Mouse (Mus musculus) ES-E14 (cell line): ENCODE data around the gene P3h3. TPM values are rescaled to one million over a fixed set of nuclear protein-coding genes. Genes with fewer than 3 reads are reported as not detected.

Experiments used
- DNase-seq: peaks from one replicate; pipeline ENCODE4 v3.0.0-alpha.2; 2013; ENCODE audit warnings: low read depth, low spot score
- H3K27ac ChIP-seq: 2 replicates; pipeline ENCODE4 v1.5.1; 2012; ENCODE audit warnings: low read depth, mild to moderate bottlenecking, low read length, moderate library complexity, mixed read lengths; ENCODE audit not compliant: poor library complexity, insufficient read depth, severe bottlenecking
- H3K36me3 ChIP-seq: 2 replicates; pipeline ENCODE4 v1.6.1; 2012; ENCODE audit warnings: mild to moderate bottlenecking, low read length, moderate library complexity, mixed read lengths; ENCODE audit not compliant: control insufficient read depth, poor library complexity, insufficient read depth, severe bottlenecking
- H3K4me1 ChIP-seq, 2 experiments: fragments of 150-350 bp in 1 of 2; sonication (generic) in 1 of 2; 2 replicates each; pipeline ENCODE4 v1.6.1; 2012; ENCODE audit warnings: low read length in 2 of 2, mild to moderate bottlenecking in 1 of 2, mixed read lengths in 1 of 2; ENCODE audit not compliant: control insufficient read depth in 2 of 2, insufficient read depth in 2 of 2, poor library complexity in 1 of 2
- H3K4me3 ChIP-seq, 2 experiments: fragments of 150-350 bp in 1 of 2; sonication (generic) in 1 of 2; 2 replicates each; pipeline ENCODE4 v1.5.1; 2012; ENCODE audit warnings: low read length in 2 of 2, low read depth in 1 of 2, mild to moderate bottlenecking in 1 of 2, mixed read lengths in 1 of 2; ENCODE audit not compliant: insufficient read depth in 1 of 2, poor library complexity in 1 of 2, severe bottlenecking in 1 of 2
- H3K9ac ChIP-seq: 2 replicates; pipeline ENCODE4 v1.6.1; 2012; ENCODE audit warnings: low read depth, mild to moderate bottlenecking, low read length, mixed read lengths; ENCODE audit not compliant: poor library complexity, insufficient read depth, severe bottlenecking
- H3K9me3 ChIP-seq: fragments of 150-350 bp; sonication (generic); 2 replicates; pipeline ENCODE4 v1.6.1; 2012; ENCODE audit warnings: low read depth, mild to moderate bottlenecking, low read length; ENCODE audit not compliant: control insufficient read depth, insufficient read depth
- CHD2 ChIP-seq: IDR thresholded peaks from 2 replicates; pipeline ENCODE4 v1.6.1; 2014; ENCODE audit warnings: mild to moderate bottlenecking, low read depth, low read length, inconsistent platforms
- HCFC1 ChIP-seq: IDR thresholded peaks from 2 replicates; pipeline ENCODE4 v1.6.1; 2012; ENCODE audit warnings: low read length, inconsistent platforms, borderline replicate concordance; ENCODE audit not compliant: insufficient read depth
- MAFK ChIP-seq: IDR thresholded peaks from 2 replicates; pipeline ENCODE4 v1.6.1; 2014; ENCODE audit warnings: mild to moderate bottlenecking, low read depth, low read length, inconsistent platforms; ENCODE audit not compliant: insufficient read depth
- ZC3H11A ChIP-seq: IDR thresholded peaks from 2 replicates; pipeline ENCODE4 v1.6.1; 2012; ENCODE audit warnings: low read depth, mild to moderate bottlenecking, inconsistent platforms, low read length, borderline replicate concordance
- ZNF384 ChIP-seq: IDR thresholded peaks from 2 replicates; pipeline ENCODE4 v1.6.1; 2012; ENCODE audit warnings: low read depth, low read length, inconsistent platforms
- in situ Hi-C, 2 experiments: fragments of 600-800 bp; cut with MboI; formaldehyde crosslinking; loops; one replicate each; pipeline ENCODE4 v1.15.1; 2025; ENCODE audit warnings: low sequenced_read_pairs in 2 of 2, inconsistent platforms in 1 of 2; ENCODE audit not compliant: unreplicated experiment in 2 of 2
- total RNA-seq: library from RNA; depleted of rRNA; stranded (reverse); fragments of 300-350 nt; gene quantifications from 2 replicates; pipeline ENCODE4 v1.2.3, GENCODE M21; 2012

P3h3 gene
- total RNA-seq, 1 experiment = 10.1 TPM

GRCm38 (mm10) chr6:124863125-124863657 is 5.6 kb upstream of the P3h3 start:
- Histone ChIP-seq H3K4me1 (peaks cover 4 to 30% of the 10 kb centered on the region in 2 experiments; a peak in 3 of 4 replicates), H3K27ac (no peak overlapping the region), H3K36me3 (no peaks in the 10 kb centered on the region; the same call in 1 of the 2 replicates), H3K9ac (peak overlapping the region; percentile 71; the same call in 1 of the 2 replicates), H3K4me3 (peak overlapping the region; percentile 79 to 81), H3K9me3 (no peaks in the 10 kb centered on the region)
- no peak for DNase-seq
- no peak for TF ChIP-seq ZNF384
- TF ChIP-seq HCFC1 = no peak
- no peak for TF ChIP-seq CHD2
- in situ Hi-C loops = no loop called here

- DNase-seq = no peak
- Histone ChIP-seq H3K9ac (no peak overlapping the region), H3K4me1 (peaks cover 7 to 35% of the 10 kb centered on the region in 2 experiments; a peak in 3 of 4 replicates), H3K27ac (no peak overlapping the region), H3K9me3 (no peaks in the 10 kb centered on the region), H3K36me3 (no peaks in the 10 kb centered on the region; the same call in 1 of the 2 replicates), H3K4me3 (peak overlapping the region in 1 of 2 experiments; percentile 81; a peak in 1 of 4 replicates)
- TF ChIP-seq MAFK (no peak), HCFC1 (no peak), CHD2 (no peak), ZC3H11A (no peak), ZNF384 (no peak)
- in situ Hi-C loops = no loop called here
Measured at GRCm38 (mm10) chr6:124862406-124863124, 5.0 kb upstream of the P3h3 start.

- H3K9ac ChIP-seq = no peak overlapping the region
- no peak for DNase-seq
- H3K27ac ChIP-seq = no peak overlapping the region
- no peak overlapping the region for H3K4me3 ChIP-seq
- in situ Hi-C loops = no loop called here
- no peak for TF ChIP-seq HCFC1
- no peak for TF ChIP-seq ZC3H11A
- no peak for TF ChIP-seq ZNF384
- TF ChIP-seq CHD2 = no peak
- no peak for TF ChIP-seq MAFK
- no peaks in the 10 kb centered on the region for H3K9me3 ChIP-seq
- H3K36me3 ChIP-seq = no peaks in the 10 kb centered on the region; the same call in 1 of the 2 replicates
- peaks cover 7 to 35% of the 10 kb centered on the region in 2 experiments for H3K4me1 ChIP-seq
Measured at GRCm38 (mm10) chr6:124861802-124862201, 4.2 kb upstream of the P3h3 start.

GRCm38 (mm10) chr6:124861266-124861665 is 3.7 kb upstream of the P3h3 start:
- Histone ChIP-seq H3K9ac (no peak overlapping the region), H3K9me3 (no peaks in the 10 kb centered on the region), H3K4me1 (peaks cover 7 to 35% of the 10 kb centered on the region in 2 experiments), H3K36me3 (no peaks in the 10 kb centered on the region; the same call in 1 of the 2 replicates), H3K27ac (peak overlapping the region; percentile 7; the same call in 1 of the 2 replicates), H3K4me3 (no peak overlapping the region)
- in situ Hi-C loops = no loop called here
- DNase-seq = no peak
- TF ChIP-seq CHD2 (no peak), ZNF384 (no peak), HCFC1 (no peak), ZC3H11A (no peak), MAFK (no peak)
